Mouse (Mus musculus) embryonic facial prominence, embryonic 14.5 days (tissue): Measurements from ENCODE around the gene Afap1. TPM values are rescaled to one million over a fixed set of nuclear protein-coding genes. Genes with fewer than 3 reads are reported as not detected.

ENCODE experiments used
- ATAC-seq: fragments of 200-750 bp; cut with Nextera tagmentation; 2 replicates; pipeline ENCODE4 v1.8.0; 2017; ENCODE audit warnings: low read depth, moderate number of reproducible peaks, moderate TSS enrichment
- DNase-seq: peaks from one replicate; pipeline ENCODE4 v3.0.0-alpha.2; 2015; ENCODE audit warnings: low spot score
- H3K27ac ChIP-seq: fragments of 300-500 bp; sonication (generic); replicated peaks from 2 replicates; pipeline ENCODE4 v1.5.1; 2014; ENCODE audit warnings: low read depth, mild to moderate bottlenecking, low read length, moderate library complexity
- H3K27me3 ChIP-seq: fragments of 300-500 bp; sonication (generic); replicated peaks from 2 replicates; pipeline ENCODE4 v1.6.1; 2014; ENCODE audit warnings: low read length; ENCODE audit not compliant: control insufficient read depth, insufficient read depth
- H3K36me3 ChIP-seq: fragments of 300-500 bp; sonication (generic); 2 replicates; pipeline ENCODE4 v1.6.1; 2014; ENCODE audit warnings: low read length, mixed read lengths; ENCODE audit not compliant: control insufficient read depth, insufficient read depth
- H3K4me1 ChIP-seq: fragments of 300-500 bp; sonication (generic); 2 replicates; pipeline ENCODE4 v1.6.1; 2014; ENCODE audit warnings: antibody characterized with exemption, low read length; ENCODE audit not compliant: control insufficient read depth, insufficient read depth
- H3K4me2 ChIP-seq: fragments of 300-500 bp; sonication (generic); 2 replicates; pipeline ENCODE4 v1.6.1; 2014; ENCODE audit warnings: low read depth, mild to moderate bottlenecking, low read length, moderate library complexity, mixed read lengths
- H3K4me3 ChIP-seq: fragments of 300-500 bp; sonication (generic); 2 replicates; pipeline ENCODE4 v1.5.1; 2014; ENCODE audit warnings: low read depth, mild to moderate bottlenecking, low read length
- H3K9ac ChIP-seq: fragments of 300-500 bp; sonication (generic); 2 replicates; pipeline ENCODE4 v1.6.1; 2014; ENCODE audit warnings: low read depth, mild to moderate bottlenecking, low read length, moderate library complexity, mixed read lengths
- H3K9me3 ChIP-seq: fragments of 300-500 bp; sonication (generic); 2 replicates; pipeline ENCODE4 v1.6.1; 2016; ENCODE audit warnings: low read length; ENCODE audit not compliant: control insufficient read depth
- WGBS: fragments of 180-500 bp; shearing (Covaris S2); extraction: QIAGEN DNeasy Blood & Tissue Kit; methylation state at CpG from one replicate; pipeline ENCODE4 v1.1.7; 2014; 5-methylcytosine and 5-hydroxymethylcytosine counted together
- polyA plus RNA-seq: library from polyadenylated mRNA; unstranded; fragments of >200 nt; fragmentation: Nextera tagmentation; extraction: Ambion mirVana; gene quantifications from 2 replicates; pipeline ENCODE4 v1.2.1, GENCODE M21; 2014

Afap1 gene
- polyA plus RNA-seq, 1 experiment from 2014 or later = 28.0 TPM

DNA sequence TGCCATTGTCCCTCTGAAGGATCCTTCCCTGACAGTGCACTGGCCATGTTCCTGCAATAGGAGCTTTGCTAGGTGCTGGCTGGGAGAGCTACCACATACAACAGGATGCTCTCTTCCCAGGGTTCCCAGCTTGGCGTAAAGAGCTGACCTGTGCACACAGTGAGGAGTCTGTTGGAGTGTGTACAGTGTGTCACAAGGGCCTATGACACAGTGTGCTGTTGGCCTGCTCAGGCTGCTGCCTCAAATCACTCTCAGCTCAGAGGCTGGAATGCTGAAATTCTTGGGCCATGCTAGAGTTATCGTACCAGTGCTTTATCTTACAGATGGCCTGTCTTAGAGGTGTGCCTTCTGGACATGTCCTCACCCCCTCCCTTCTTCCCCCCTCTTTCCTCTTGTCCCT, 53.7 kb downstream of the Afap1 start:
- WGBS = 81% methylated on average over 2 of the region's 2 CpGs
- no peaks in the 10 kb centered on the region for H3K9me3 ChIP-seq

DNA sequence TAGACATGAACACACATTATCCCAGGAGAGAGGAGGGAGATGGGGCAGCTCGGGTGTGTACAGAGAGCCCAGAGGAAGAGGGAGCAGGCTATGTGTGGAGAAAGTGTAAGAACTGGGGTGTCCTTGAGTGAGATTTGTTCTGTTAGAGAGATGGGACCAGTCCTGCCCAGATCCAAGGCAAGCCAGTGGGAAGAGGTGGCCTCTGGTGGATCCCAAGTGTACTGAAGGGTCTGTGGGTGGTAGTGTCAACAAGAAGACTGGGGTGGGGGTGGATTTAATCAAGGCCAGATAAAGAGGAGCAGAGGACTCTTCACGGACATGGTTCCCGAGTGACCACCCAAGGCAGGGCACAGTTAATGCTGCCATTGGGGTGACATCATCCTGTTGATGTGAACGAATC, 54.3 kb downstream of the Afap1 start:
- Histone ChIP-seq H3K4me1 (peaks cover 10% of the 10 kb centered on the region; the same call in 1 of the 2 replicates), H3K4me3 (no peak overlapping the region), H3K9ac (no peak overlapping the region), H3K36me3 (peaks cover 74% of the 10 kb centered on the region), H3K27ac (no peak overlapping the region), H3K4me2 (no peak overlapping the region), H3K27me3 (no peaks in the 10 kb centered on the region), H3K9me3 (no peaks in the 10 kb centered on the region)
- 73% methylated on average over 4 of the region's 4 CpGs for whole genome bisulfite sequencing
- DNase-seq = no peak
- ATAC-seq = no peak

More for the DNA sequence above, 53.7 kb downstream of the Afap1 start:
- Histone ChIP-seq H3K4me2 (no peak overlapping the region), H3K4me1 (peaks cover 13% of the 10 kb centered on the region; the same call in 1 of the 2 replicates), H3K9ac (no peak overlapping the region), H3K27me3 (no peaks in the 10 kb centered on the region), H3K4me3 (no peak overlapping the region), H3K36me3 (peaks cover 72% of the 10 kb centered on the region), H3K27ac (no peak overlapping the region)
- ATAC-seq (no peak), DNase-seq (no peak)

DNA sequence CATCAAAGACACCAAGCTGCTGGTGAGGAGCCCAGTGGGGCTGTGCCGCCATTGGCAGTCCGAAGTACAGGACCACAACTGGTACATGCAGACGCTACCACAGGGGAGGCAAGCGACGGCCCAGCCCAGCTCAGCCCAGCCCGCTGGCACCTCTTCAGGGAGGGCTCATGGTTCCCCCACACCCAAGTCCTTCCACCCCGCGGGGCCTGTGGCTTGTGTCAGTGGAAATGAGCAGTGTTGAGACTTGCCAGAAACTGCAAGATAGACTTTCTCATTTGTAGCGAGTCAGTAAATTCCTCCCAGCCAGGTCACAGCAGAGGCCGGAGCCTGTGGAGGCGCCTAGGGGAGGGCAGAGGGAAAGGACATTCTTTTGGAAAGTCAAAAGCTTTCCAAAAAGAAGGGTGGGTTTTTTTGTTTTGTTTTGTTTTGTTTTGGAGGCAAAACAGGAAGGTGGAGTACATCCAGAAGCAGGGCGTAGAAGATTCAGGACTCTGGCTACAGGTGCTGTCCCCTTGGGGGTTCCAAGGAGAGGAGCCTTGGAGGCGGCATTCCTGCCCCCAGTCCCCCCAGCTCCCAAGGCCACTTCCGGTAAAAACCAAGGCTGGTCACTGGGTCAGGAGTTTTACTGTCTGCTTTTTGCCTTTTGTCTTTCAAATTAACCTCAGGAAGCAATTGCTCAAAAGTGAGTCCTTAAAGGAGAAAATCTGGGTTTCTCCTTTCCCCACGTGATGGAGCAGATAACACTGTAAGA, 55.3 kb downstream of the Afap1 start:
- WGBS = 68% methylated on average over 14 of the region's 15 CpGs
- peaks cover 75% of the 10 kb centered on the region for H3K36me3 ChIP-seq

DNA sequence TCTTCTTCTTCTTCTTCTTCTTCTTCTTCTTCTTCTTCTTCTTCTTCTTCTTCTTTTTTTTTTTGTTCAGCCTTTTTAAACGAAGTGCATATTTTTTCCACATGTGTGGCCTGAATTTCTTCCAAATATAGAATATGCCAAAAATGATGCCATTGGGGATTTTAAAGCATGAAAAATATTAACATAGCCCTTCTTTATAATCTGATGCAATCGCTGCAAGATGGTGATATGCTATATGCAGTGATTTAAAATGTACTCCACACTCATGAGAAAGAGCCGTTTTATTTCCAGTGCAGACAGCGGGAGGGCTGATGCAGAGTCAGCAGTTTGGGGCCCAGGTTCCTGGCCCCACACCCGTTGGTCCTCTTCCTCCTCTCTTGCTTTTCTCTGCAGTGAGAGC, 55.9 kb downstream of the Afap1 start:
- no peak for ATAC-seq
- H3K36me3 ChIP-seq = peaks cover 69% of the 10 kb centered on the region
- no peaks in the 10 kb centered on the region for H3K27me3 ChIP-seq
- peaks cover 7% of the 10 kb centered on the region; the same call in 1 of the 2 replicates for H3K4me1 ChIP-seq
- DNase-seq = no peak
- no peak overlapping the region for H3K9ac ChIP-seq
- H3K27ac ChIP-seq = no peak overlapping the region
- H3K9me3 ChIP-seq = no peaks in the 10 kb centered on the region
- 58% methylated on average over 5 of the region's 5 CpGs for WGBS
- no peak overlapping the region for H3K4me2 ChIP-seq
- H3K4me3 ChIP-seq = no peak overlapping the region

More for the DNA sequence above, 55.3 kb downstream of the Afap1 start:
- ATAC-seq = no peak
- Histone ChIP-seq H3K9me3 (no peaks in the 10 kb centered on the region), H3K4me3 (no peak overlapping the region), H3K27me3 (no peaks in the 10 kb centered on the region), H3K4me2 (no peak overlapping the region), H3K27ac (0 out of 2 replicates have a peak overlapping the region, but pooled peaks have one; percentile 13), H3K9ac (no peak overlapping the region), H3K4me1 (peaks cover 7% of the 10 kb centered on the region; the same call in 1 of the 2 replicates)
- no peak for DNase-seq

DNA sequence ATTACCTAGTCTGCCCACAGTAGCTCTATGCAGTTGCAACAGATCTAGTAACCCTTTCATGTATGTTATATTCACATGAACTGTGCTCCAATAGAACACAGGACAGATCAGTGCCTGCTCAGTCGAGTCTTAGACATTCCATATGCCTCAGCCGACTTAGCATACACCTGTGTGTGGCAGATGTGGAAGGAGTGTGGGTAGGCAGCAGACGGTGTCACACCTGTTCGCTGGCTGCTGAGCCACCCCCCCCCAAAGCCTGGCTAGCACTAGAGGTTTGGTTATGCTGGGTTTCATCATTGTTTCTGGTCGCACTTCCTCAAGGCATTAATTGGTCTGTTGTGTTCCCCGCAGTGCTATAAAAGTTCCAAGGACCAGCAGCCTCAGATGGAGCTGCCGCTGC, 57.4 kb downstream of the Afap1 start:
- Histone ChIP-seq H3K36me3 (peaks cover 72% of the 10 kb centered on the region), H3K4me1 (peaks cover 7% of the 10 kb centered on the region; the same call in 1 of the 2 replicates), H3K4me3 (no peak overlapping the region), H3K27ac (no peak overlapping the region), H3K9ac (no peak overlapping the region), H3K9me3 (no peaks in the 10 kb centered on the region), H3K27me3 (no peaks in the 10 kb centered on the region), H3K4me2 (no peak overlapping the region)
- ATAC-seq (no peak), DNase-seq (no peak)
- 77% methylated on average over 7 of the region's 7 CpGs for WGBS

DNA sequence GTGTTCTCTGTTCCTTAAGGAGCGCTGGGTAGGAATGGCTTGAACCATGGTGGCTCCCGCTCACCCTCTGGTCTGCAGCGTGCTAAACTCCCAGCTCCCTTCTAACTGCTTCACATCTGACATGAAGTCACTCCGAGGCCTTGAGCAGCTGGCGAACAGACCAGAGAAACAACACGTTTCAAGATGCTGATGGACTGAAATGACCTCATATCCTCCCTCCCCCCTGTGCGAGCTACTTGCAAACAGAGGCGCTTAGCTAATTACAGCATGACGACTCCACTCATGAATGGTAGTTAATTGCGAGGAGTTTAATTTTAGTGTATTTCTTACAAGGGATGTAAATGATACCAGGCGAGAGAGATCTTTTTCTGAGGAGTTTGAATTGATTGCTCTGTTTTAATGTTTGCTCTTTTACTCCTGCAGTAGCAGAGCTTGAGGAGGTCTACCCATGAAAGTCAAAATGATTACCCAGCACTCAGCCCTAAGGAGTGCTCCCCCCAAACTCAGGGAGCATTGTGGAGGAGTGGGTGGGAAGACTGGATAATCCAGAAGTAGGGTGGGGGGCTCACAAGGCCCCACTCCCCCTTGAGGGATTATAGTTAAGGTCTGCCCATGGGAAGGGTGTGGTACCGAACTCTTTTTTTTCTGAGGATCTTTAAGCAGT, 61.1 kb downstream of the Afap1 start:
- no peaks in the 10 kb centered on the region for H3K27me3 ChIP-seq
- H3K27ac ChIP-seq = 0 out of 2 replicates have a peak overlapping the region, but pooled peaks have one; percentile 24
- no peak overlapping the region for H3K4me2 ChIP-seq
- no peak overlapping the region for H3K4me3 ChIP-seq
- H3K4me1 ChIP-seq = no peaks in the 10 kb centered on the region; the same call in 1 of the 2 replicates
- H3K9ac ChIP-seq = no peak overlapping the region
- peaks cover 58% of the 10 kb centered on the region for H3K36me3 ChIP-seq
- WGBS = 44% methylated on average over 12 of the region's 12 CpGs
- DNase-seq (peak; percentile 80), ATAC-seq (peak; percentile 38; the same call in 1 of the 2 replicates)
- H3K9me3 ChIP-seq = no peaks in the 10 kb centered on the region

DNA sequence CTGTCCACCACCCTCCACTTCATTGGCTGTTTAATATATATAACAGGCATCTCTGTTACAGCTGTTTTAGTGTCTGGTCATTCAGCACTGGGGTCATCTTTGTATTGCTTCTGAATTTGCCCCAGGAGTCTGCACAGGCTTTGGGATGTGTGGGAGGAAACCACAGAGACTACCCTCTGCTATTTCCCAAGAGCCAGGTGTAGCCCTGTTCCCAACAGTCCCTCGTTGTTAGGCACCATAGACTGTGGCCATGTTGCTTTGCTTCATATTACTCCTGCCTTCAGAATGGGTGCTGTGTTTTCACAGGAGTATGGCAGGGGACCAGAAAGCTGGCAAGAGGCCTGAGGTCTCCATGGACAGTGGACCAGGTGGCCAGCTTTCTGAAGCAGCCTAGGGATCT, 63.1 kb downstream of the Afap1 start:
- Histone ChIP-seq H3K27ac (no peak overlapping the region), H3K9me3 (no peaks in the 10 kb centered on the region), H3K4me2 (no peak overlapping the region), H3K4me1 (no peaks in the 10 kb centered on the region; the same call in 1 of the 2 replicates), H3K27me3 (no peaks in the 10 kb centered on the region), H3K9ac (no peak overlapping the region), H3K4me3 (no peak overlapping the region), H3K36me3 (peaks cover 52% of the 10 kb centered on the region)
- DNase-seq = no peak
- no peak for ATAC-seq
- WGBS = 89% methylated on average over 1 of the region's 1 CpGs

DNA sequence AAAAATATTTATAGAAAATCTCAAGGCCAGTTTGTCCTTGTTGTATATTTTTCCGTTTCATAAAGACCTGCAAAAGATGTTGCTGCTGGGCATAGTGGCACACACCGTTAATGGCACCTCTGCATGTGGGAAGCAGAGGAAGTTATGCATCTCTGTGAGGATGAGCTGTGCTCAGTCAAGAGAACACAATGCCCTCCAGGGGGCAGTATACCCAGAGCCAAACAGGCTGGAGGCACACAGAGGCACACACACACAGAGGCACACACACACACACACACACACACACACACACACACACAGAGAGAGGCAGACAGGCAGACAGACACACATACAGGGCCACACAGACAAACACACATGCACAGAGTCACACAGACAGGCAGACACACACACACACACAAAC, 65.6 kb downstream of the Afap1 start:
- H3K27ac ChIP-seq = no peak overlapping the region

More for the DNA sequence above, 65.6 kb downstream of the Afap1 start:
- Histone ChIP-seq H3K4me1 (no peaks in the 10 kb centered on the region; the same call in 1 of the 2 replicates), H3K4me2 (no peak overlapping the region), H3K36me3 (peaks cover 66% of the 10 kb centered on the region), H3K27me3 (no peaks in the 10 kb centered on the region), H3K9me3 (no peaks in the 10 kb centered on the region), H3K9ac (no peak overlapping the region), H3K4me3 (no peak overlapping the region)
- WGBS = 81% methylated on average over 2 of the region's 2 CpGs
- no peak for DNase-seq
- no peak for ATAC-seq
